ENCODE assay signal across 15 mouse cellular contexts in genomic region chr1:127531723-127532122, GRCm38 (mm10).
DNase-seq lines count a peak whose midpoint lies in the region; ATAC-seq lines count a peak whose summit lies in the region.
"Had no signal": no experiment of that assay in that cellular context is flagged by ENCODE, and none has a peak within 500 bp of the region (broad histone marks: within the 10 kb centered on the region; RNA-seq: fewer than 3 reads in every experiment).

No protein-coding gene starts in this region.

- no peaks in the 10 kb centered on the region for H3K36me3 ChIP-seq in limb, embryonic 11.5 days (ENCODE audit: control insufficient read depth, insufficient read depth, low read length)
- H3K36me3 ChIP-seq in limb, embryonic 10.5 days: no peaks in the 10 kb centered on the region
- H3K36me3 ChIP-seq in forebrain, embryonic 16.5 days (ENCODE audit: control insufficient read depth, insufficient read depth): no peaks in the 10 kb centered on the region
- H3K36me3 ChIP-seq in hindbrain, embryonic 14.5 days (replicated peaks; ENCODE audit: control insufficient read depth, insufficient read depth): no peaks in the 10 kb centered on the region
- no peaks in the 10 kb centered on the region for H3K36me3 ChIP-seq in midbrain, embryonic 16.5 days (ENCODE audit: control insufficient read depth, insufficient read depth, low read length)

- 0 out of 2 replicates have a peak overlapping the region, but pooled peaks have one; percentile 1 for H3K4me2 ChIP-seq in limb, embryonic 11.5 days (ENCODE audit: low read depth, severe bottlenecking)
- H3K4me2 ChIP-seq in forebrain, embryonic 16.5 days (ENCODE audit: low read length): peak overlapping the region; percentile 25
- H3K4me2 ChIP-seq in hindbrain, embryonic 14.5 days (replicated peaks): peak overlapping the region; percentile 8; the same call in 1 of the 2 replicates
- H3K4me2 ChIP-seq in midbrain, embryonic 16.5 days (ENCODE audit: low read length): no peak overlapping the region

- no peak overlapping the region for H3K4me3 ChIP-seq in limb, embryonic 11.5 days (ENCODE audit: low read depth, low read length)
- no peak overlapping the region for H3K4me3 ChIP-seq in limb, embryonic 10.5 days
- no peak overlapping the region for H3K4me3 ChIP-seq in forebrain, embryonic 16.5 days (replicated peaks; ENCODE audit: low read length)
- H3K4me3 ChIP-seq in hindbrain, embryonic 14.5 days (replicated peaks; ENCODE audit: low read length): no peak overlapping the region
- H3K4me3 ChIP-seq in midbrain, embryonic 16.5 days (ENCODE audit: low read depth, low read length): no peak overlapping the region

- 56% methylated on average over 5 of the region's 5 CpGs for WGBS in limb, embryonic 11.5 days
- 68% methylated on average over 5 of the region's 5 CpGs for WGBS in limb, embryonic 10.5 days
- 47% methylated on average over 5 of the region's 5 CpGs for WGBS in forebrain, embryonic 16.5 days
- 72% methylated on average over 5 of the region's 5 CpGs for WGBS in hindbrain, embryonic 14.5 days
- 78% methylated on average over 5 of the region's 5 CpGs for WGBS in midbrain, embryonic 16.5 days

- H3K27me3 ChIP-seq in limb, embryonic 11.5 days (ENCODE audit: control insufficient read depth, insufficient read depth, low read length): no peaks in the 10 kb centered on the region
- peaks cover 42% of the 10 kb centered on the region for H3K27me3 ChIP-seq in limb, embryonic 10.5 days (ENCODE audit: low read depth, poor library complexity, severe bottlenecking)
- peaks cover 30% of the 10 kb centered on the region for H3K27me3 ChIP-seq in forebrain, embryonic 16.5 days (replicated peaks; ENCODE audit: control insufficient read depth, insufficient read depth, low read length)
- peaks cover 15% of the 10 kb centered on the region; the same call in 1 of the 2 replicates for H3K27me3 ChIP-seq in hindbrain, embryonic 14.5 days (ENCODE audit: control insufficient read depth, insufficient read depth, low read length)
- H3K27me3 ChIP-seq in midbrain, embryonic 16.5 days (ENCODE audit: control insufficient read depth, insufficient read depth, low read depth, low read length): 0 out of 2 replicates have a peak, but pooled peaks cover 1% of the 10 kb centered on the region

- no peak overlapping the region for H3K27ac ChIP-seq in limb, embryonic 11.5 days (replicated peaks; ENCODE audit: low read depth, low read length)
- no peak overlapping the region for H3K27ac ChIP-seq in limb, embryonic 10.5 days
- peak overlapping the region; percentile 72 for H3K27ac ChIP-seq in forebrain, embryonic 16.5 days (ENCODE audit: low read length)
- 0 out of 2 replicates have a peak overlapping the region, but pooled peaks have one; percentile 53 for H3K27ac ChIP-seq in hindbrain, embryonic 14.5 days
- peak overlapping the region; percentile 43; the same call in 1 of the 2 replicates for H3K27ac ChIP-seq in midbrain, embryonic 16.5 days (ENCODE audit: low read length)

- no peak overlapping the region for H3K9ac ChIP-seq in limb, embryonic 11.5 days (ENCODE audit: low read length)
- no peak overlapping the region for H3K9ac ChIP-seq in forebrain, embryonic 16.5 days (replicated peaks; ENCODE audit: low read depth, low read length)
- H3K9ac ChIP-seq in hindbrain, embryonic 14.5 days: no peak overlapping the region
- H3K9ac ChIP-seq in midbrain, embryonic 16.5 days (ENCODE audit: low read depth, low read length): no peak overlapping the region

- no peaks in the 10 kb centered on the region for H3K9me3 ChIP-seq in limb, embryonic 11.5 days (ENCODE audit: control insufficient read depth, low read length)
- no peaks in the 10 kb centered on the region for H3K9me3 ChIP-seq in limb, embryonic 10.5 days (replicated peaks)
- no peaks in the 10 kb centered on the region for H3K9me3 ChIP-seq in forebrain, embryonic 16.5 days (ENCODE audit: control insufficient read depth, low read length)
- no peaks in the 10 kb centered on the region for H3K9me3 ChIP-seq in hindbrain, embryonic 14.5 days (ENCODE audit: control insufficient read depth, low read length)
- no peaks in the 10 kb centered on the region for H3K9me3 ChIP-seq in midbrain, embryonic 16.5 days (replicated peaks; ENCODE audit: control insufficient read depth, low read length, poor library complexity, severe bottlenecking)

- no peak for DNase-seq in limb, embryonic 11.5 days (ENCODE audit: low spot score)
- no peak for DNase-seq in limb, embryonic 10.5 days (ENCODE audit: low spot score)
- no peak for DNase-seq in hindbrain, embryonic 14.5 days (ENCODE audit: low spot score)
- DNase-seq in retina, embryonic 14.5 days (ENCODE audit: low spot score): no peak
- DNase-seq in MN1 (ENCODE audit: low spot score): no peak
- DNase-seq: adrenal gland, postnatal 14 days; gastrocnemius, postnatal 10 days; heart, postnatal 10 days; lung, adult 18-20 months; spleen, adult 18-20 months; thymus, postnatal 14 days had no signal

- H3K4me1 ChIP-seq in limb, embryonic 11.5 days (ENCODE audit: control insufficient read depth, insufficient read depth, low read length): peaks cover 19% of the 10 kb centered on the region; the same call in 1 of the 2 replicates
- H3K4me1 ChIP-seq in limb, embryonic 10.5 days: peaks cover 40% of the 10 kb centered on the region
- peaks cover 16% of the 10 kb centered on the region for H3K4me1 ChIP-seq in forebrain, embryonic 16.5 days (replicated peaks; ENCODE audit: control insufficient read depth, insufficient read depth, low read length)
- peaks cover 38% of the 10 kb centered on the region for H3K4me1 ChIP-seq in hindbrain, embryonic 14.5 days (replicated peaks; ENCODE audit: control insufficient read depth, insufficient read depth, low read length)
- H3K4me1 ChIP-seq in midbrain, embryonic 16.5 days (ENCODE audit: control insufficient read depth, insufficient read depth, low read length): peaks cover 18% of the 10 kb centered on the region

- no peak for ATAC-seq in limb, embryonic 11.5 days (ENCODE audit: insufficient number of reproducible peaks, low FRiP score, low TSS enrichment, low read depth)
- ATAC-seq in forebrain, embryonic 16.5 days: no peak
- no peak for ATAC-seq in hindbrain, embryonic 14.5 days (ENCODE audit: low FRiP score)
- ATAC-seq in midbrain, embryonic 16.5 days: no peak
- ATAC-seq: CD4-positive, CD25-positive, alpha-beta regulatory T cell, adult 4 months; intestine, postnatal 0 days had no signal

Comparison
In these comparisons a context has a peak if more than half of its experiments do, and no peak if none do; other contexts are left out.
1. H3K27ac ChIP-seq: peak in forebrain, embryonic 16.5 days (single experiment), hindbrain, embryonic 14.5 days (single experiment) and midbrain, embryonic 16.5 days (single experiment); none in limb, embryonic 11.5 days (single experiment) and limb, embryonic 10.5 days (single experiment).